ENCODE assay signal across 24 mouse cellular contexts in the genomic region with DNA sequence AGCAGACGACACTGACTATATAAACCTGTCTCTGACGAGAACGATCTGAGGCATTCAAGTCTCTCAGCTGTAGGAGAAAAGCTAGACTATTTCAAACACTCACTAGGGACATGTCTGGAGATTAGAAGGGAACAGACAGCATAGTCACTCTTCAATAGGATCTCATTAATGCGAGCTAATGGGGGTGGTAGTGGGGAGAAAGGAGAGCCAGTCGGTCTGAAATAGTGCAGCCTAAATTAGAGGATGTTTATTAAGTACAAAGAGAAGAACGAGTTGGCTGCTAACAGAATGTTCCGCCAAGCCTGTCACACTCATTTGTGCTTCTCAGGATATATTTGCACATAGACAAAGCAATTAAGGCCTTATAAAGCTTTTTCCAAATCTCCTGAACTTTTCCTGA. TPM values are rescaled to one million over a fixed set of nuclear protein-coding genes. Genes with fewer than 3 reads are reported as not detected.
DNase-seq lines count a peak whose midpoint lies in the region; ATAC-seq lines count a peak whose summit lies in the region.
"Had no signal": no experiment of that assay in that cellular context is flagged by ENCODE, and none has a peak within 500 bp of the region (broad histone marks: within the 10 kb centered on the region; RNA-seq: fewer than 3 reads in every experiment).

No protein-coding gene starts in this region.

- WGBS in forebrain, embryonic 14.5 days = 11% methylated on average over 7 of the region's 7 CpGs
- whole genome bisulfite sequencing in forebrain, embryonic 11.5 days = 34% methylated on average over 7 of the region's 7 CpGs

- H3K4me1 ChIP-seq in forebrain, embryonic 14.5 days (ENCODE audit: control insufficient read depth, insufficient read depth, low read length) = no peaks in the 10 kb centered on the region
- H3K4me1 ChIP-seq in forebrain, embryonic 11.5 days (replicated peaks; ENCODE audit: control insufficient read depth, insufficient read depth, low read length) = no peaks in the 10 kb centered on the region; the same call in 1 of the 2 replicates
- H3K4me1 ChIP-seq: forebrain, embryonic 15.5 days; limb, embryonic 15.5 days; liver, embryonic 15.5 days; neural tube, embryonic 12.5 days had no signal

- no peak overlapping the region for H3K4me3 ChIP-seq in forebrain, embryonic 14.5 days (ENCODE audit: low read depth, low read length)
- no peak overlapping the region for H3K4me3 ChIP-seq in forebrain, embryonic 11.5 days (ENCODE audit: low read depth, low read length)
- H3K4me3 ChIP-seq: forebrain, embryonic 15.5 days; heart, embryonic 15.5 days; limb, embryonic 15.5 days; liver, embryonic 15.5 days; midbrain, embryonic 10.5 days; neural tube, embryonic 12.5 days had no signal

- no peaks in the 10 kb centered on the region for H3K27me3 ChIP-seq in forebrain, embryonic 14.5 days (replicated peaks; ENCODE audit: control insufficient read depth, insufficient read depth, low read length)
- no peaks in the 10 kb centered on the region for H3K27me3 ChIP-seq in forebrain, embryonic 11.5 days (ENCODE audit: control insufficient read depth, insufficient read depth, low read length)
- H3K27me3 ChIP-seq: forebrain, embryonic 15.5 days; heart, embryonic 15.5 days; limb, embryonic 15.5 days; neural tube, embryonic 12.5 days had no signal

- H3K4me2 ChIP-seq in forebrain, embryonic 14.5 days (ENCODE audit: low read length) = no peak overlapping the region
- H3K4me2 ChIP-seq in forebrain, embryonic 11.5 days (ENCODE audit: low read depth, low read length, severe bottlenecking) = no peak overlapping the region
- H3K4me2 ChIP-seq: forebrain, embryonic 15.5 days; heart, embryonic 15.5 days; limb, embryonic 15.5 days; liver, embryonic 15.5 days; neural tube, embryonic 12.5 days had no signal

- DNase-seq in forebrain, embryonic 14.5 days (ENCODE audit: low spot score) = peak; percentile 35
- no peak for DNase-seq in forebrain, embryonic 11.5 days (ENCODE audit: low spot score)
- DNase-seq in layer of hippocampus, adult 11-12 months (ENCODE audit: low spot score) = peak; percentile 50
- DNase-seq in layer of hippocampus, postnatal 10 days (ENCODE audit: low spot score in 2 of 2) = no peak
- DNase-seq in right cerebral cortex, adult 18-20 months = peak; percentile 37
- DNase-seq in right cerebral cortex, postnatal 25 days = no peak
- no peak for DNase-seq in spleen, postnatal 36 days (ENCODE audit: low spot score in 2 of 2)
- DNase-seq: adrenal gland, postnatal 10 days; cerebellum, adult 18-20 months; cerebellum, postnatal 25 days; heart, postnatal 4 days; kidney, adult 18-20 months; kidney, postnatal 10 days; thymus, postnatal 25 days had no signal

- no peak overlapping the region for H3K27ac ChIP-seq in forebrain, embryonic 14.5 days (ENCODE audit: low read depth, low read length)
- no peak overlapping the region for H3K27ac ChIP-seq in forebrain, embryonic 11.5 days (ENCODE audit: low read depth, low read length)
- H3K27ac ChIP-seq: forebrain, embryonic 15.5 days; heart, embryonic 15.5 days; limb, embryonic 15.5 days; liver, embryonic 15.5 days; macrophage; midbrain, embryonic 10.5 days; neural tube, embryonic 12.5 days had no signal

- no peak for ATAC-seq in forebrain, embryonic 14.5 days
- no peak; the same call in 1 of the 2 replicates for ATAC-seq in forebrain, embryonic 11.5 days (replicated peaks; ENCODE audit: low FRiP score)
- ATAC-seq: activated CD4-positive, CD25-positive, alpha-beta regulatory T cell, adult 4 months; CD4-positive, CD25-positive, alpha-beta regulatory T cell, adult 4 months; forebrain, embryonic 15.5 days had no signal

- H3K36me3 ChIP-seq in forebrain, embryonic 14.5 days (ENCODE audit: control insufficient read depth, insufficient read depth, low read length) = no peaks in the 10 kb centered on the region
- H3K36me3 ChIP-seq in forebrain, embryonic 11.5 days (ENCODE audit: control insufficient read depth, insufficient read depth, low read length) = no peaks in the 10 kb centered on the region
- H3K36me3 ChIP-seq: forebrain, embryonic 15.5 days; heart, embryonic 15.5 days; limb, embryonic 15.5 days; liver, embryonic 15.5 days; midbrain, embryonic 10.5 days; neural tube, embryonic 12.5 days had no signal

- no peak overlapping the region for H3K9ac ChIP-seq in forebrain, embryonic 14.5 days (ENCODE audit: low read length)
- no peak overlapping the region for H3K9ac ChIP-seq in forebrain, embryonic 11.5 days (ENCODE audit: low read length)
- H3K9ac ChIP-seq: forebrain, embryonic 15.5 days; heart, embryonic 15.5 days; limb, embryonic 15.5 days; liver, embryonic 15.5 days; neural tube, embryonic 12.5 days had no signal

- H3K9me3 ChIP-seq in forebrain, embryonic 14.5 days (replicated peaks; ENCODE audit: control insufficient read depth, low read length) = no peaks in the 10 kb centered on the region
- no peaks in the 10 kb centered on the region for H3K9me3 ChIP-seq in forebrain, embryonic 11.5 days (ENCODE audit: control insufficient read depth, low read length)
- H3K9me3 ChIP-seq: forebrain, embryonic 15.5 days; heart, embryonic 15.5 days; limb, embryonic 15.5 days; liver, embryonic 15.5 days; midbrain, embryonic 10.5 days; neural tube, embryonic 12.5 days had no signal

RNA-seq across cellular contexts. Expression of gene Arhgef28, which starts 49.6 kb away (rescaled TPM):
- polyA plus RNA-seq in forebrain, embryonic 14.5 days (2014; fragmentation: Nextera tagmentation; extraction: Ambion mirVana) = 9.9 and 10.9 TPM in 2 replicates
- 6.3 and 8.0 TPM in 2 replicates for polyA plus RNA-seq in forebrain, embryonic 11.5 days (2014; fragmentation: Nextera tagmentation; extraction: Ambion mirVana)
- total RNA-seq in layer of hippocampus, postnatal 10 days (2021) = 10 to 100 TPM; 76.3 to 80.5 TPM
- total RNA-seq: monocyte, adult 5-6 weeks had no signal
- polyA plus RNA-seq: macrophage had no signal

Comparison
In these comparisons a context has a peak if more than half of its experiments do, and no peak if none do; other contexts are left out.
1. DNase-seq: peak in forebrain, embryonic 14.5 days (single experiment), layer of hippocampus, adult 11-12 months (single experiment) and right cerebral cortex, adult 18-20 months (single experiment); none in forebrain, embryonic 11.5 days (single experiment), layer of hippocampus, postnatal 10 days (0 of 2), right cerebral cortex, postnatal 25 days (single experiment) and spleen, postnatal 36 days (0 of 2).